Mouse (Mus musculus): ENCODE results near the gene Elmo1.

DNA sequence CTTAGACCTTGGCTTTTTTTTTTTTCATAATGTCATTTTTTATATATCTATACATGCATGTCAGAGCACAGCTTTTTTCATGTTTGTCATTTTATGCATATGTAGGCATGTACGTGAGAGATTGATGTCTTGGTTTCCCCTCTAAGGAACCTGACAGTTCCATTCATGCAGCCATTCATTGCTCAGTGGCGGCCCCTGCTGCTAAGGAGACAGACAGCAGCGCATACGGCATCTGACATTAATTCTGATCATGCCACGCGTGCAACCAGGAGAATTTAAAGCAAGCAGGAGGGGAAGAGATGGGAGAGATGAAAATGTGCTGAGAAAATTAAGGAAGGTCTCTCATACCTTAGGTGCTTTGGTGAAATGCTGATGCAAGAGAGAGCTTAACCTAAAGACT, 381.3 kb downstream of the Elmo1 start:
- TF ChIP-seq CTCF (IDR thresholded peaks at IDR 0.05; ENCODE audit: extremely low read depth, insufficient read depth, low read length): peak; percentile 88
- TF ChIP-seq POLR2A (IDR thresholded peaks at IDR 0.05; ENCODE audit: extremely low read depth, insufficient read depth, low read length): no peak

All from cortical plate, adult 2 months (tissue).